Mouse (Mus musculus) hindbrain, embryonic 14.5 days (tissue): ENCODE data around the gene Lmnb2. TPM values are rescaled to one million over a fixed set of nuclear protein-coding genes. Genes with fewer than 3 reads are reported as not detected.

Experiments used
- ATAC-seq: fragments of 200-750 bp; cut with Nextera tagmentation; 2 replicates; pipeline ENCODE4 v1.8.0; 2017; ENCODE audit warnings: moderate number of reproducible peaks, mild to moderate bottlenecking, moderate TSS enrichment, moderate library complexity; ENCODE audit not compliant: low FRiP score
- DNase-seq: peaks from one replicate; pipeline ENCODE4 v3.0.0-alpha.2; 2015; ENCODE audit warnings: low spot score
- H3K27ac ChIP-seq: fragments of 300-500 bp; sonication (generic); 2 replicates; pipeline ENCODE4 v1.5.1; 2014; ENCODE audit warnings: mild to moderate bottlenecking, moderate library complexity
- H3K27me3 ChIP-seq: fragments of 300-500 bp; sonication (generic); 2 replicates; pipeline ENCODE4 v1.6.1; 2014; ENCODE audit warnings: mild to moderate bottlenecking, low read length, mixed read lengths; ENCODE audit not compliant: control insufficient read depth, insufficient read depth
- H3K36me3 ChIP-seq: fragments of 300-500 bp; sonication (generic); replicated peaks from 2 replicates; pipeline ENCODE4 v1.6.1; 2014; ENCODE audit not compliant: control insufficient read depth, insufficient read depth
- H3K4me1 ChIP-seq: fragments of 300-500 bp; sonication (generic); replicated peaks from 2 replicates; pipeline ENCODE4 v1.6.1; 2014; ENCODE audit warnings: antibody characterized with exemption, low read length, mixed read lengths; ENCODE audit not compliant: control insufficient read depth, insufficient read depth
- H3K4me2 ChIP-seq: fragments of 300-500 bp; sonication (generic); replicated peaks from 2 replicates; pipeline ENCODE4 v1.6.1; 2014; ENCODE audit warnings: mild to moderate bottlenecking, moderate library complexity
- H3K4me3 ChIP-seq: fragments of 300-500 bp; sonication (generic); replicated peaks from 2 replicates; pipeline ENCODE4 v1.5.1; 2014; ENCODE audit warnings: mild to moderate bottlenecking, low read length
- H3K9ac ChIP-seq: fragments of 300-500 bp; sonication (generic); 2 replicates; pipeline ENCODE4 v1.6.1; 2014
- H3K9me3 ChIP-seq: fragments of 300-500 bp; sonication (generic); 2 replicates; pipeline ENCODE4 v1.6.1; 2016; ENCODE audit warnings: low read length; ENCODE audit not compliant: control insufficient read depth
- WGBS: fragments of 180-500 bp; shearing (Covaris S2); extraction: QIAGEN DNeasy Blood & Tissue Kit; methylation state at CpG from one replicate; pipeline ENCODE4 v1.1.7; 2014; 5-methylcytosine and 5-hydroxymethylcytosine counted together
- polyA plus RNA-seq: library from polyadenylated mRNA; unstranded; fragments of >200 nt; fragmentation: Nextera tagmentation; extraction: Ambion mirVana; gene quantifications from 2 replicates; pipeline ENCODE4 v1.2.1, GENCODE M21; 2014

Gene Lmnb2
- polyA plus RNA-seq, 1 experiment from 2014 or later, result 12.9 TPM

DNA sequence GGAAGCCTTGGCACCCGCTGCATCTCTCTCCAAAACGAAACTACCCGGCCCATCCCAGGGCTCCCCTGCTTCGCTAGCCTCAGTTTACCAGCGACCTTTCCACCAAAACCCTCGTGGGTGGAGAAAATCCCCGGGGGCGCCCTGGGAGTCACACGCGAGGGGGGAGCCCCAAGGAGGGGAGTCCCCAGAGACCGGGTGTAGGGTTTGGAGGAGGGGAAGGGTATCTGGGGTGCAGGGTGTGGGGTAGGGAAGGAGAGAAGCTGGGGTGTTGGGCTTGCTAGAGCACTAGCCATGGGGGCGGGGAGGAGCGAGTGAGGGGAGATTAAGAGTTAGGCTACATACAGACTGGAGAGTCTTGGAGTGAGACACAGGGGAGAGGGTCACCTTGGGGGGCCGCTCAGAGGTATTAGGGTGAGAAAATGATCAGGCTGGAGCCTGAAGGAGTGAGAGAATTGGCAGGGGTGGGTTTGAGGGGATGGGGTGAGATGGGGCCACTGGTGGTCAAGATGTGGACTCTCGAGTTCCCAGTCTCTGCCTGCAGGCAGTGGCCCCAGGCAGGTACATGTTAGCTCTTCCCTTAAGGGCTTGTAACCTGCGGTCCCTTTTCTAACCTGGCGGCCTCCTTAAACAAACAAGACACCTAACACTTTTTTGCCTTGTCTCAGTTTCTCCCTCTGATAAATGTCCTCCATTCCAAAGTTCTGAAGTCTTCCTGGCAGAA lies 14.8 kb upstream of the Lmnb2 start:
- Histone ChIP-seq H3K9ac (no peak overlapping the region; the same call in 1 of the 2 replicates), H3K27ac (no peak overlapping the region), H3K27me3 (peaks cover 71% of the 10 kb centered on the region), H3K4me2 (peak overlapping the region; percentile 94), H3K36me3 (no peaks in the 10 kb centered on the region), H3K4me1 (peaks cover 69% of the 10 kb centered on the region), H3K9me3 (no peaks in the 10 kb centered on the region), H3K4me3 (peak overlapping the region; percentile 40)
- no peak for ATAC-seq
- DNase-seq, result no peak
- 2% methylated on average over 17 of the region's 17 CpGs for WGBS

DNA sequence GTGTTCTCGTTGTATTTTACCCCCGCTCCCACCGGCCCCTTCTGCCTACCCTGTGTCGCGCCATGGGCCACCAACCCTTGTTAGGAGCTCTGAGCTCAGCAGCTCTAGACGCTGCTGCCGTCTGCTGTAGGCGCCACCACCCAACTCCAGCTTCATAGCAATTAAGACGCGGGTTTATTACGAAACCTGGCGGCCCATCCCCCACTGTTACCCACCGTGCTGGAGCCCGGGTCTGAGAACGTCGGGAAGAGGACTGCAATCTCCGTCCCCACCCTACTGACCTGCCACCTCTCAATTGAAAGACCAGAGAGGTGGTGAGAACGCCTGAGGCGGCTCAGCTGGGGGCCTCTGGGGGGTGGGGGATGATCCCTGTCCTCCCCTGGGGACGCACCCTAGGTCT lies 14.2 kb upstream of the Lmnb2 start:
- peaks cover 64% of the 10 kb centered on the region for H3K27me3 ChIP-seq
- WGBS, result 0% methylated on average over 20 of the region's 20 CpGs

DNA sequence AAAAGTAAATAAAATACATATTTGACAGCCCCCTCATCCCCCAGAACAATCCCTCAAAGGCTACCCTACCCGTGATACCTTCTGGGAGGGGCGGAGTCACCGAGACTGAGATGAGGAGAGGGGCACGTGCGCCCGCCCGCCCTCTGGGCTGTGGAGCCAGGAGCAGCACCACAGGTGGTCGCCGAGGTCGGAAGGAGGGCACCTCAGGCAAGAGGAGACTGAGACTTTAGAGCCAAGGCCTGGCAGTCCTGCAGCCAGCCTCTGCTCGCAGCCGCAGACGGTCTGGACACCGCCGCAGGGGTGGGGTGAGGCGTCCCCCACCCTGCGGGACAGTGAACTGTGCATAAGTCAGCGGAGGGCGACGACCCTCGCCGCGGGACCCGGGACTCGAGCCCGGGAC lies 13.7 kb upstream of the Lmnb2 start:
- no peaks in the 10 kb centered on the region for H3K9me3 ChIP-seq
- H3K4me1 ChIP-seq, result peaks cover 61% of the 10 kb centered on the region
- peaks cover 62% of the 10 kb centered on the region for H3K27me3 ChIP-seq
- peak overlapping the region; percentile 94 for H3K4me2 ChIP-seq
- DNase-seq, result no peak
- peak overlapping the region; percentile 18; the same call in 1 of the 2 replicates for H3K9ac ChIP-seq
- no peak overlapping the region for H3K27ac ChIP-seq
- H3K4me3 ChIP-seq, result peak overlapping the region; percentile 40
- H3K36me3 ChIP-seq, result no peaks in the 10 kb centered on the region
- WGBS, result under 1% methylated on average over 23 of the region's 26 CpGs
- ATAC-seq, result no peak

More for the DNA sequence above, 14.2 kb upstream of the Lmnb2 start:
- H3K4me2 ChIP-seq, result peak overlapping the region; percentile 94
- no peaks in the 10 kb centered on the region for H3K36me3 ChIP-seq
- no peak overlapping the region for H3K27ac ChIP-seq
- H3K9me3 ChIP-seq, result no peaks in the 10 kb centered on the region
- DNase-seq, result no peak
- peaks cover 63% of the 10 kb centered on the region for H3K4me1 ChIP-seq
- ATAC-seq, result no peak
- peak overlapping the region; percentile 40 for H3K4me3 ChIP-seq
- peak overlapping the region; percentile 18; the same call in 1 of the 2 replicates for H3K9ac ChIP-seq

- Histone ChIP-seq H3K27me3 (peaks cover 57% of the 10 kb centered on the region), H3K9me3 (no peaks in the 10 kb centered on the region), H3K4me3 (peak overlapping the region; percentile 40), H3K4me1 (peaks cover 56% of the 10 kb centered on the region), H3K9ac (no peak overlapping the region), H3K27ac (no peak overlapping the region), H3K4me2 (peak overlapping the region; percentile 94), H3K36me3 (no peaks in the 10 kb centered on the region)
- no peak for ATAC-seq
- no peak for DNase-seq
- 3% methylated on average over 13 of the region's 14 CpGs for WGBS
Measured at GRCm38 (mm10) chr10:80931153-80931671, 13.2 kb upstream of the Lmnb2 start.

DNA sequence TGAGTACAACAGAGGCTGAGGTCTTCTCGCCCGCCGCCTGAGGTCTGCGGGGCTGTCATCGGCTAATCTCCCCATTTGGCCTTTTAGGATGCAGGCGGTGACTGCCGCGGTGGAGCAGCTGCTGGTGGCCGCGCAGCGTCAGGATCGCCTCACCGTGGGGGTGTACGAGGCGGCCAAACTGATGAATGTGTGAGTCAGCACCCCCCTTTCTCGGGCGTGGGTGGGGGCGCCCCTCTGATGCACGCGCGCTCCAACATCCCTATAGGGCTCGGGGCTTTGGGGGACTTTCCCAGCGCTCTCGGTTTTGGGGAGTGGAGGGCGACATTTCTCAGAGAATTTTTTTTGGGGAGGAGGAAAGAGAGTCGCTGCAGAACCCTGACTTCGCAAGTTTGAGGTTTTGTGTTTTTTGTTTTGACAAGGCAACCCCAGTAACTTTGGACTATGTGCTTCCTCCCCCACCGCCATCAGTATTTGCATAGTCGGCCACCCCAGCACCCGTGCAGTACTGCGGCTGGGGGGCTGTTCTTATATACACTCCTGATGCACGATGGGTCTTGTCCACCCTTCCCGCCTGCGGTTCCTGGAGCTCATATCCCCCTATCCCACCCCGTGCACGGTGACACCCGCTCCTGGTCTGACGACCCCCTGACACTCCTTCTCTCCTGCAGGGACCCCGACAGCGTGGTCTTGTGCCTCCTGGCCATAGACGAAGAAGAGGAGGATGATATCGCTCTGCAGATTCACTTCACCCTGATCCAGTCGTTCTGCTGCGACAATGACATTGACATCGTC lies 12.5 kb upstream of the Lmnb2 start:
- Histone ChIP-seq H3K4me3 (peak overlapping the region; percentile 40), H3K27ac (no peak overlapping the region), H3K9me3 (no peaks in the 10 kb centered on the region), H3K36me3 (no peaks in the 10 kb centered on the region), H3K9ac (peak overlapping the region; percentile 54), H3K4me1 (peaks cover 50% of the 10 kb centered on the region), H3K27me3 (peaks cover 52% of the 10 kb centered on the region), H3K4me2 (peak overlapping the region; percentile 94)
- no peak for DNase-seq
- ATAC-seq, result no peak
- WGBS, result 1% methylated on average over 45 of the region's 45 CpGs

DNA sequence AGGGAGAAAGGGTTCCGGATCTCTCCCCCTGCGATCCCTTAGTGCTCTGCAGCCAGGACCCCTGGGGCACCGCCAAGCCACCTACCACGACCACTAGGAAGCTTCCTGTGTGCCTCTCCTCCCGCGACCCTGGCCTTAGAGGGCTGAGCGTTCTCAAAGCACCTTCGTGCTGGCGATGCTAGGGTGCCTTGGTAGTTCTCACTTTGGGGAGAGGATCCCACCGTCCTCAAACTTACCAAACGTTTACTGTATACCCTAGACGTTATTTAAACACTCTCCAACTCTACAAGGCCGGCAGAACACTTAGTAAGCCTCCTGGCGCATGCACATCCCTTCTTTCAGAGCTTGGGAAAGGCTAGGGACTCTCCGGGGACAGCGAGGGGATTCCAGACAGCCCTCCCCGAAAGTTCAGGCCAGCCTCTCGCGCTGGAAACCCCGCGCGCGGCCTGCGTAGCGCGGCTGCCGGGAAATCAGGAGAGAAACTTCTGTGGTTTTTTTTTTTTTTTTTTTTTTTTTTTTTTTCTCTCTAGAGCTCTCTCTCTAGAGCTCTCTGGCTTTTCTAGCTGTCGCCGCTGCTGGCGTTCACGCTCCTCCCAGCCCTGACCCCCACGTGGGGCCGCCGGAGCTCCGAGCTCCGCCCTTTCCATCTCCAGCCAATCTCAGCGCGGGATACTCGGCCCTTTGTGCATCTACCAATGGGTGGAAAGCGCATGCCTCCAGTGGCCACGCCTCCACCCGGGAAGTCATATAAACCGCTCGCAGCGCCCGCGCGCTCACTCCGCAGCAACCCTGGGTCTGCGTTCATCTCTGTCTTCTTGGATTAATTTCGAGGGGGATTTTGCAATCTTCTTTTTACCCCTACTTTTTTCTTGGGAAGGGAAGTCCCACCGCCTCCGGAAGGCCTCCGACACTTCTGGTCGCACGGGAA lies 11.5 kb upstream of the Lmnb2 start, which contains the start of gene Gadd45b:
Gadd45b (plus strand) TSS at position 775 of the 928 bp plus-strand sequence.
- no peaks in the 10 kb centered on the region for H3K9me3 ChIP-seq
- peaks cover 42% of the 10 kb centered on the region for H3K27me3 ChIP-seq
- H3K9ac ChIP-seq, result peak within 1 kb of the TSS; percentile 78
- no peaks in the 10 kb centered on the region for H3K36me3 ChIP-seq
- H3K4me1 ChIP-seq, result peaks cover 46% of the 10 kb centered on the region
- ATAC-seq (peak; percentile 91), DNase-seq (peak; percentile 98)
- H3K4me2 ChIP-seq, result peak within 1 kb of the TSS; percentile 94
- WGBS, result 0% methylated on average over 56 of the region's 56 CpGs
- H3K27ac ChIP-seq, result peak within 1 kb of the TSS; percentile 74
- peak within 1 kb of the TSS; percentile 40 for H3K4me3 ChIP-seq

GRCm38 (mm10) chr10:80928586-80929298 lies 10.7 kb upstream of the Lmnb2 start:
- Histone ChIP-seq H3K27me3 (peaks cover 34% of the 10 kb centered on the region), H3K4me1 (peaks cover 45% of the 10 kb centered on the region), H3K36me3 (no peaks in the 10 kb centered on the region), H3K9ac (peak overlapping the region; percentile 78), H3K9me3 (no peaks in the 10 kb centered on the region), H3K4me2 (peak overlapping the region; percentile 94), H3K27ac (peak overlapping the region; percentile 74), H3K4me3 (peak overlapping the region; percentile 40)
- peak; percentile 5; the same call in 1 of the 2 replicates for ATAC-seq
- peak; percentile 87 for DNase-seq
- under 1% methylated on average over 48 of the region's 48 CpGs for WGBS

GRCm38 (mm10) chr10:80925472-80925871 lies 7.4 kb upstream of the Lmnb2 start:
- Histone ChIP-seq H3K27ac (no peak overlapping the region), H3K4me2 (no peak overlapping the region), H3K27me3 (peaks cover 4% of the 10 kb centered on the region; the same call in 1 of the 2 replicates), H3K36me3 (no peaks in the 10 kb centered on the region), H3K9me3 (no peaks in the 10 kb centered on the region), H3K9ac (no peak overlapping the region), H3K4me3 (no peak overlapping the region), H3K4me1 (peaks cover 13% of the 10 kb centered on the region)
- DNase-seq (no peak), ATAC-seq (no peak)
- 53% methylated on average over 3 of the region's 3 CpGs for WGBS
